Mouse (Mus musculus) heart, postnatal 10 days (tissue): ENCODE measurements at regions not wholly inside any gene's neighbourhood (a gene's known extent, or its start where the extent isn't known, plus 50 kb on each side); places are given as distances from the start of the nearest gene placed in this dataset.

Source experiments
- DNase-seq, 2 experiments: peaks; one replicate each; pipeline ENCODE4 v3.0.0; 2021
- intact Hi-C: fragments of 180-260 bp; cut with DNase I; formaldehyde crosslinking; loops from one replicate; pipeline ENCODE4 v1.15.1; 2025

DNA sequence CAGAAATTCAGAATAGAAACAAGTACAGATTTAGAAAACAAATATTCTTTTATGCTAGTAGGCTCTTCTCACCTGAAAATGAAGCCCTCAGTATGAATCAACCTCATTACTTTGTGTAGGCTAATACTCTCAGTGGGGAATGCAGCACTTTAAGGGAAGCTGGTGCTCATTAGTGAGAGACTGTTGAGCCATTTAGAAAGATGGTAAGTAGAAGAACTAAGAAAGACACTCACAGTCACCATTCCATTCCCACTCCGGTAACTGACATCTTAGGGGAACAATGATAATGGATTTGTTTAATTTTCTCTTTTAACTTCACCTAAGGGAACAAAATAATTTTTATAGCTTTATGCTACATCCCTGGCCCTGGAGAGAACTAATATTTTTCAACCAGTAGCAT is 648.0 kb upstream of the Nova1 start:
- intact Hi-C loops, result no loop called here
- no peak for DNase-seq

DNA sequence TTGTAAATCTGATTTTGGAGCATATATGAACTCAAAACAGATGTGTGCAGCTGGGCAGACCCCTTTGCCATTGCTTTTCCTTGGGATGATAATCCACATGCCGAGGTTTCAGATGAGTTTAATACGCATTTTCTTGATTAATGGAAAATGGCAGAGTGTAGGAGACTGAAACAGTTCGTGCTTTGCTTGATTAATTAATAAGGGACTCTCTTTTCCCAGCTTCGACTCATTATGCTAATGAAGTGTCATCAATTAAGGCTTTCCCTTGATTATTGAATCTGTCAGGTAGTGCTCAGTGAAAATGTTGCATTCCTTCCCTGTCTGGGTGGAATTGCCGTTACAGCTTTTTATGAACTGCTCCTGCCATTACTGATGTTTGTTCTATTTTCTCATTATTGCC is 647.2 kb upstream of the Nova1 start:
- DNase-seq, result no peak
- intact Hi-C loops, result no loop called here

- intact Hi-C loops, result no loop called here
- DNase-seq, result no peak
These were observed 612.9 kb upstream of the Nova1 start for GRCm38 (mm10) chr12:47431669-47432068.

DNA sequence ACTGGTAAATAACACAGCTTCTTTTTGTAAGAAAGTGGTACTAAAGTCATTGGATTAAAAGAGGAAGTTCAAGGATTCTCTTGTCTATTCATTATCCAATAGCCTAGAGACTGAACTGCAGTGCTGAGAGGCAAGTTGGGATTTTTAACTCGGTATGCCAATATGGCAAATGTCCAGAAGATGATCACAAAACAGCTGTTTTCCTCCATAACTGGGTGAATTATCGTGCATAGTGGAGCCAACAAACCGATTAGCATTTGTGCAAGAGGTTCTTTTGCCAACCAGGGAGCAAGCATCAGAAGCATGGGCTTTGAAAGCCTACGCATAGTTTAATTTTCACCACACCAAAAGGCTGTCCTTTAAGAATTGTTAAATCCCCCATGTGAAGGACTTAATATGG is 593.5 kb upstream of the Nova1 start:
- intact Hi-C loops, result no loop called here

DNA sequence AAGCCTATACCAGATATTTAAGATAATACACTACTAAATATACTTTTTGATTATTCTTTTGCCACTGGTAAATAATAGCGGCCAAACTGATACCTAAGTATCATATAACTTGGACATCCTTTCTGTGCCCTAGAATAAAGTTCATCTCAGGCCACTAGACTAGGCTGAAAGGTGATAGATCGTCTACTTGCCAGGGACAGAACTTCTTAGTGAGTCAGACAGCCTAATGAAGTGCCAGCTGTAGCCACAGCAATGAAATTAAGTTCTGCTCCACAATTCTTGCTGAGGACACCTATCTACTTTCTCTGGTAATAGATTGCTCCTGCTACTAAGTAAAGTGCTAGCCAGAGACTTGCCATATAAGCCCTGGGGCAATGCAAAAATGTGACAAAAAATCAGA is 587.8 kb upstream of the Nova1 start:
- intact Hi-C loops, result no loop called here
- no peak for DNase-seq

More for the DNA sequence above, 593.5 kb upstream of the Nova1 start:
- no peak for DNase-seq

GRCm38 (mm10) chr12:47406131-47406530 is 587.4 kb upstream of the Nova1 start:
- intact Hi-C loops, result no loop called here
- no peak for DNase-seq

- intact Hi-C loops, result no loop called here
- no peak for DNase-seq
These were observed 564.5 kb upstream of the Nova1 start for GRCm38 (mm10) chr12:47383225-47383624.

- no peak for DNase-seq
- intact Hi-C loops, result no loop called here
These were observed 534.5 kb upstream of the Nova1 start for GRCm38 (mm10) chr12:47353269-47353668.

GRCm38 (mm10) chr12:47351229-47351628 is 532.5 kb upstream of the Nova1 start:
- DNase-seq, result no peak
- intact Hi-C loops, result no loop called here

- peak; percentile 4 to 19 for DNase-seq
- intact Hi-C loops, result loop anchor here (10.0 kb wide), 1 partner anchor 679 kb away; no protein-coding TSS in a partner anchor
These were observed 494.7 kb upstream of the Nova1 start for GRCm38 (mm10) chr12:47313413-47313812.

DNA sequence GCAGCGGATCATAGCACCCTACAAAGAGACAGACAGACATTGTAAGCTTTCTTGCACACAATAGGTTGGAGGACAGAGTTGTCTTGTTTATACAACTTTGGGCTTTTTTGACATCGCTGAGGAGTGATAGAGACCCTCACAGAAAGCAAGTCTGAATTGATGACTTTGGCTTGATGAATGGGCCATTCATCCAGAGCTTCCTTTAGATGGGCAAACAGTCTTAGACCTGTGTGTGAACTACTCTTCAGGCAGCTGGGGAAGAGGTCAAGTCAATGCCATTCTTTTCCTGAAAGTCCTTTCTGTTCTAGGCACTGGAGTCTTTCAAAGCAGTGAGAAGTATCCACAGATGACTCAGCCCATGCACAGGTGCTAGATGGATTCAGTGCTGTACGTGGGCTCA is 457.2 kb upstream of the Nova1 start:
- DNase-seq, result no peak
- intact Hi-C loops, result no loop called here

- DNase-seq, result no peak
These were observed 453.6 kb upstream of the Nova1 start for GRCm38 (mm10) chr12:47272309-47272708.

GRCm38 (mm10) chr12:47264118-47264517 is 445.4 kb upstream of the Nova1 start:
- intact Hi-C loops, result no loop called here
- no peak for DNase-seq

More at GRCm38 (mm10) chr12:47272309-47272708, 453.6 kb upstream of the Nova1 start:
- intact Hi-C loops, result no loop called here

- no peak for DNase-seq
- intact Hi-C loops, result no loop called here
These were observed 444.7 kb upstream of the Nova1 start for GRCm38 (mm10) chr12:47263408-47263807.

GRCm38 (mm10) chr12:47252306-47252705 is 433.6 kb upstream of the Nova1 start:
- peak in 1 of 2 experiments; percentile 5 for DNase-seq
- intact Hi-C loops, result no loop called here

GRCm38 (mm10) chr12:47243623-47244514 is 425.1 kb upstream of the Nova1 start:
- peak; percentile 0 for DNase-seq

DNA sequence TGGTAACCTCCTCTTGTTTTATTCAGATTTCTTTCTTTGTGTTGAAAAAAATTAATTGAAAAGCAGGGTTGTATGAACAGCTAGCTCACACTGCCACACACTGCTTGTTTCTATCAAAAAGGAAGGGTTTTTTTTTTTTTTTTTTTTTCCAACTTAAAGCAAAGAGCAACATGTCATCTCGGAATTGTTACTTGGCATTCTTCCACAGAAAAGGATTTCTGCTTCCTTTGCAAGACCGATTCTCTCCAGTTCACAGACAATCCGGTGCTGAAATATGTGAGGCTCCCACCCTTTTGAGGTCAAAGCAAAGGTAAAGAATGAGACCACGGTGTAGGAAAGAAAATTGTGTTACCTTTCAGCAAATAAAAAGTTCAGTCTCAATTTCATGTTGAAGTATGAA is 401.3 kb upstream of the Nova1 start:
- intact Hi-C loops, result no loop called here
- DNase-seq, result no peak

More at GRCm38 (mm10) chr12:47243623-47244514, 425.1 kb upstream of the Nova1 start:
- intact Hi-C loops, result no loop called here

DNA sequence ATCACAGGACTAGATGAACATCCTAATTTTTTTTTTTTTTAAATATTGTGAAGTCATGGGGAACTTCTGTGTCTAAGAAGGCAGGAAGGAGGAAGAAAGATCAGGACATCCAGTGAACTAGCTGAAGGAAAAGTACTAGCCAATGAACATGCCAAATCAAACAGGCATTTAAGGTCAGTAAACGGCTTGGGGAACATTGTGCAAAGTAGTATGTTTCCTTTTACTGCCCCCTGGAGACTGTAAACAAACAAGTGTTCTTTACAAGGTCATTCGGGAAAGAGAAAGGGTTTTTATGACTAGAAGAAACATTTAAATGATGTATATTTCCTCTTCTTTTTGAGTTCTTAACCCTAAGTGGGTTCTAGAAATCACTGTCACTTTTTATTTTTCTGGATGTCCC is 400.6 kb upstream of the Nova1 start:
- DNase-seq, result no peak

GRCm38 (mm10) chr12:47211417-47212104 is 392.8 kb upstream of the Nova1 start:
- intact Hi-C loops, result loop anchor here (2.0 kb wide), 1 partner anchor 23 kb away; no protein-coding TSS in a partner anchor
- no peak for DNase-seq

More for the DNA sequence above, 400.6 kb upstream of the Nova1 start:
- intact Hi-C loops, result no loop called here

- no peak for DNase-seq
- intact Hi-C loops, result no loop called here
These were observed 384.2 kb upstream of the Nova1 start for GRCm38 (mm10) chr12:47202936-47203335.

DNA sequence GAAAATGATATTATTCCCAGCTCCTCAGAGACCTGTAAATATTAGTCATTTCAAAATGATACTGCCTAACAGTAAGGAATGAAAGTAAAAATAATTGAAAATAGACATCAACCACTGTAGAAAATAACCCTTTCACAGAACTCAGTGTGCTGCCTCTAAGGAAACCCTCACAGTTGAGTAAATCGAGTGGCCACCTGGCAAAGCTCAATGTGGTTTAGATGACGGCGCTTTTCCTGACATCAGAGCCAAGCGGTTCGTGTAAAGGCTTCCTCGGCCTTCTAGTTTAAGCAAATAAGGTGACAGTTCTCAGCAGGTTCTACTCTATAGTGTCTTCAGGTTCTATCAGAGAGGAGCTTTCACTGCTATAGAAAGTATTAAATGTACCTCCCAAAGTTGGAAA is 379.9 kb upstream of the Nova1 start:
- intact Hi-C loops, result no loop called here
- DNase-seq, result no peak

- intact Hi-C loops, result no loop called here
- DNase-seq, result peak; percentile 1 to 3
These were observed 346.0 kb upstream of the Nova1 start for GRCm38 (mm10) chr12:47164736-47165135.
